Mouse (Mus musculus): ENCODE data around the gene Nexn. TPM values are rescaled to one million over a fixed set of nuclear protein-coding genes. Genes with fewer than 3 reads are reported as not detected.
A peak's percentile ranks its signal among the peaks of the same experiment; 100 is the strongest.

Nexn gene
- polyA plus RNA-seq, 1 experiment from 2014 or later: 2.5 TPM

- Histone ChIP-seq H3K27ac (peak overlapping the region; percentile 30), H3K9ac (peak overlapping the region; percentile 47; the same call in 1 of the 2 replicates)
- WGBS (ENCODE audit: insufficient replicate concordance): 46% methylated on average over 4 of the region's 4 CpGs
Measured at GRCm38 (mm10) chr3:152189306-152189705, 76.8 kb downstream of the Nexn start.

More at GRCm38 (mm10) chr3:152189306-152189705, 76.8 kb downstream of the Nexn start:
- no peaks in the 10 kb centered on the region for H3K9me3 ChIP-seq (replicated peaks)
- H3K4me1 ChIP-seq: peaks cover 32% of the 10 kb centered on the region
- H3K36me3 ChIP-seq: peaks cover 43% of the 10 kb centered on the region
- H3K4me3 ChIP-seq: peak overlapping the region; percentile 37
- H3K27me3 ChIP-seq (replicated peaks): no peaks in the 10 kb centered on the region
- H3K4me2 ChIP-seq: peak overlapping the region; percentile 79
- no peak for ATAC-seq

Other genes starting within 250 kb of the Nexn start
- 11.3 and 12.3 TPM in 2 replicates for gene Gipc2, start 100.1 kb downstream of the Nexn start, polyA plus RNA-seq (2016; fragmentation: Nextera tagmentation; extraction: Ambion mirVana)
- 35.7 and 36.3 TPM in 2 replicates for gene Dnajb4, start 56.0 kb downstream of the Nexn start, polyA plus RNA-seq (2016; fragmentation: Nextera tagmentation; extraction: Ambion mirVana)
- gene Fubp1, start 55.9 kb downstream of the Nexn start, polyA plus RNA-seq (2016; fragmentation: Nextera tagmentation; extraction: Ambion mirVana): 143 and 144 TPM in 2 replicates
- gene Miga1, start 74.1 kb upstream of the Nexn start, polyA plus RNA-seq (2016; fragmentation: Nextera tagmentation; extraction: Ambion mirVana): 7.1 and 9.1 TPM in 2 replicates
- 30.1 and 30.9 TPM in 2 replicates for gene Usp33, start 80.1 kb upstream of the Nexn start, polyA plus RNA-seq (2016; fragmentation: Nextera tagmentation; extraction: Ambion mirVana)
- 23.5 and 25.7 TPM in 2 replicates for gene Zzz3, start 129.1 kb upstream of the Nexn start, polyA plus RNA-seq (2016; fragmentation: Nextera tagmentation; extraction: Ambion mirVana)

Data from liver, embryonic 12.5 days (tissue).